Mouse (Mus musculus) embryonic fibroblast, embryonic 13.5 days (primary cell): Measurements from ENCODE around the gene Gm33543. TPM values are rescaled to one million over a fixed set of nuclear protein-coding genes. Genes with fewer than 3 reads are reported as not detected.

Experiments
- H3K27ac ChIP-seq: 2 replicates; pipeline ENCODE4 v1.5.1; 2012; ENCODE audit warnings: low read length, control low read depth, inconsistent platforms; ENCODE audit not compliant: insufficient read depth
- H3K4me1 ChIP-seq: 2 replicates; pipeline ENCODE4 v1.6.1; 2011; ENCODE audit warnings: low read length; ENCODE audit not compliant: control insufficient read depth, insufficient read depth
- H3K4me3 ChIP-seq: 2 replicates; pipeline ENCODE4 v1.5.1; 2011; ENCODE audit warnings: mild to moderate bottlenecking, control low read depth, low read length; ENCODE audit not compliant: insufficient read depth
- CTCF ChIP-seq: IDR thresholded peaks from 2 replicates; pipeline ENCODE4 v1.5.1; 2011; ENCODE audit warnings: mild to moderate bottlenecking, control low read depth, low read length, moderate library complexity, borderline replicate concordance; ENCODE audit not compliant: insufficient read depth
- POLR2A ChIP-seq: IDR thresholded peaks from 2 replicates; pipeline ENCODE4 v1.6.1; 2011; ENCODE audit warnings: low read depth, mild to moderate bottlenecking, control low read depth, low read length, moderate library complexity
- polyA plus RNA-seq: library from polyadenylated mRNA; stranded (reverse); fragments of >200 nt; gene quantifications from 2 replicates; pipeline ENCODE4 v1.2.4, GENCODE M21; 2011; ENCODE audit warnings: low read depth; ENCODE audit not compliant: missing spikeins, insufficient read length

Gene Gm33543
- polyA plus RNA-seq, 1 experiment, result not detected

DNA sequence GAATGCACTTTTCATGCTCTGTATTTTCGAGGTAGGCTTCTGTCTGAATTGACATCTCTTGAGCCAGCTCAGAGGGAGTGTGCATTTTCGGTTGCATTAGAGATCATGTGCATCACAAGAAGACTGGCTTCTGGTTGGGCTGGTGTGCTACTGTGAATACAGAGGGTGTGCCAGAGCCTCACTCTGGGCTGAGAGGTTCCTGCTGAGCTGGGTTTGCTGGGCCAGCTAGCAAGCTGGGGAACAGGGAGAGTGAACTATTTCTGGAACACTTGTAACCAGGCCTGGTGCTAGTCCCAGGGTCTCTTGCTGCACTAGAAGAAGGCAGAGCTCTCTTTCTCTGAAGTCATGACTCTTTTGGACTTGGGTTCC is 41.3 kb downstream of the Gm33543 start:
- TF ChIP-seq CTCF (no peak), POLR2A (no peak)
- Histone ChIP-seq H3K27ac (no peak overlapping the region), H3K4me3 (no peak overlapping the region), H3K4me1 (no peaks in the 10 kb centered on the region; the same call in 1 of the 2 replicates)

DNA sequence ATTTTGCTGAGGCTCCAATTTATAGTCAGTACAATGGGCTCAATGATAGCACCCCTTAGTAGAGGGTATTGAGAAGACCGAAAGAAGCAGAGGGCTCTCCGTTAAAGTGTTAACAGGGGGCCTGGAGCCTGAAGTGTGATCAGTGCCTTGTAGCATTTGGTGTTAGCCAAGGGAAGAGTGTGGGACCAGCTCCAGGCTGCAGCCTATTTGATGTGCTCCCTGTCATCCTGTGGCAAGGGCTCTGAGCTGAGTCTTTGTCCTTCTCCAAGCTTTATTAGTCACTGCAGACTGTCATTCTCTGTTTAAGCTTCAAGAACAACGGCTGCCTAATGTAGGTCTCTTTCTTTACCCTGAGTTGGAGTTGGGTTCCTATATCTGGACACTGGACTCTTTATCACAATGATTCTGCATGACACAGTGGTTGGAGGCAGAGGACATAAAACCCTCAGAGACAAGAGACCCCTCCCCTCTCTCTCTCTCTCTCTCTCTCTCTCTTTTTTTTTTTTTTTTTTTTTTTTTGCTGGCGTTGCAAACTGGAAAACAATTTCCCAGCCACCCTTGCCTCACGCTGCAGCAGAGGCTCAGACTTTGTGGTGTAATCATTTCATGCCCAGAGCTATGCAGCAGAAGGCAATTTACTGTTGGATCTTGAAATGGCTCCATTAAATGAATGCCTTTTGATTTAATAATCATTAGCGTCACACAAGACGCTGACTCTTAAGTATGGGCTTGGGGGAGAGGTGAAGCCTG is 41.9 kb downstream of the Gm33543 start:
- no peak overlapping the region for H3K4me3 ChIP-seq
- no peaks in the 10 kb centered on the region; the same call in 1 of the 2 replicates for H3K4me1 ChIP-seq
- no peak for TF ChIP-seq POLR2A
- TF ChIP-seq CTCF, result no peak
- no peak overlapping the region for H3K27ac ChIP-seq

- H3K4me3 ChIP-seq, result no peak overlapping the region
- H3K4me1 ChIP-seq, result no peaks in the 10 kb centered on the region; the same call in 1 of the 2 replicates
- no peak overlapping the region for H3K27ac ChIP-seq
- TF ChIP-seq POLR2A (no peak), CTCF (no peak)
Measured at GRCm38 (mm10) chr10:95797645-95798395, 44.9 kb downstream of the Gm33543 start.

- TF ChIP-seq CTCF (no peak), POLR2A (no peak)
- no peaks in the 10 kb centered on the region for H3K4me1 ChIP-seq
Measured at GRCm38 (mm10) chr10:95795500-95795899, 47.2 kb downstream of the Gm33543 start.

DNA sequence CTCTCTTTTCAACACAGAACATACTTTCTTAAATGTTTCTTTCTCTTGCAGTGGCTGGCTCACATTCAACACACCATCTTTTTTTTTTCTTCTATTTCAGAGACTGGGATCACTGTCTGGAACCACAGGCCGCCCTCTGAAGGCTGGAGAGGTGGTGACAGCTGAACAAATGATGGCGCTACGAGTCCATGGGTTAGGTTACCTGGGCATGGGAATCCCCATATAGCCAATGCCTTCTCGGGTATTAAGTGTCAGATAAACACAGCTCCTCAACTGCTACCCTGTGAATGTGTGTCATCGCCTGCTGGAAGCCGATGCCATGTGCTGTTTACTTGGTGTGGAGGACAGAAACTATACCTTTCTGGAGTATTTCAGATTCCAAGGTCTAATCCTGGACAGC is 48.0 kb downstream of the Gm33543 start:
- Histone ChIP-seq H3K4me1 (no peaks in the 10 kb centered on the region), H3K4me3 (no peak overlapping the region), H3K27ac (no peak overlapping the region)
- TF ChIP-seq CTCF, result no peak
- no peak for TF ChIP-seq POLR2A

More at GRCm38 (mm10) chr10:95795500-95795899, 47.2 kb downstream of the Gm33543 start:
- Histone ChIP-seq H3K27ac (no peak overlapping the region), H3K4me3 (no peak overlapping the region)

DNA sequence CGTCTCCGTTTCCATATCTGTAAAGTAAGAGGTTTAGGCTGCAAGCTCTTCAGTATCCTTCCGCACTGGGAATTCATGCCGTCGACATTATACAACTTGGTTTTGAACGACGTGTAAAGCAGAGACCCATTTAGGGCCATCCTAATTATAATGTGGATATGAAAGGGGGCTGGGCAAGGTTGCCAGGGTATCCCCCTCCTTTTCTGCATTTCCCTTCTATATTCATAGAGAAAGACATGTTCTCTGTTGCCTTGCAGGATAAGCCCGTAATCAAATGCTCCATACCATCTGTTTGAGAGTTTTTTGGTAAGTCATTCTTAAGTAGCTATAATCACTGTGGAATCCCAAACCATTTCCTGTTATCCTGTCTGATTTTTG is 51.3 kb downstream of the Gm33543 start:
- no peaks in the 10 kb centered on the region for H3K4me1 ChIP-seq
- H3K4me3 ChIP-seq, result no peak overlapping the region
- TF ChIP-seq POLR2A (no peak), CTCF (no peak)
- H3K27ac ChIP-seq, result peak overlapping the region; percentile 57; the same call in 1 of the 2 replicates

- Histone ChIP-seq H3K4me1 (no peaks in the 10 kb centered on the region), H3K27ac (no peak overlapping the region), H3K4me3 (no peak overlapping the region)
- TF ChIP-seq CTCF (no peak), POLR2A (no peak)
Measured at GRCm38 (mm10) chr10:95790771-95791426, 51.8 kb downstream of the Gm33543 start.

DNA sequence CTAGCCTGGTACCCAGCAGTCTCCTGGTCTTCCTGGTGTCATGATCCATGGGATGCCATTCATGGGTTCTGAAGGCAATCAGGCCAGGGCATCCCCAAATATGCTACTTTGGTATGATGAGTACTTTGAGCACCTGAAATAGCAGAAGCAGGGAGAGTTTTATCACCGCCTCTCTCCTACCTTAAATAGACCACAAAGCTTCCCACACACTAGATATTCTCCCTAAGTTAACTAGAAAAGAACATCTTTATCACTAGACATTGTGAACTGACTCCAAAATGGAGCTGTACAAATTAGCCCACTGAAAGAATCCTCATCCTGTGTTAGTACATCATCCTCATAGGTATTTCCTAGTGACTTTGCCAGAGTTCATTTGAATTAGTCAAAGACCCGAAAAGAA is 55.6 kb downstream of the Gm33543 start:
- no peak overlapping the region for H3K4me3 ChIP-seq
- no peaks in the 10 kb centered on the region for H3K4me1 ChIP-seq
- TF ChIP-seq CTCF (no peak), POLR2A (no peak)
- no peak overlapping the region for H3K27ac ChIP-seq

DNA sequence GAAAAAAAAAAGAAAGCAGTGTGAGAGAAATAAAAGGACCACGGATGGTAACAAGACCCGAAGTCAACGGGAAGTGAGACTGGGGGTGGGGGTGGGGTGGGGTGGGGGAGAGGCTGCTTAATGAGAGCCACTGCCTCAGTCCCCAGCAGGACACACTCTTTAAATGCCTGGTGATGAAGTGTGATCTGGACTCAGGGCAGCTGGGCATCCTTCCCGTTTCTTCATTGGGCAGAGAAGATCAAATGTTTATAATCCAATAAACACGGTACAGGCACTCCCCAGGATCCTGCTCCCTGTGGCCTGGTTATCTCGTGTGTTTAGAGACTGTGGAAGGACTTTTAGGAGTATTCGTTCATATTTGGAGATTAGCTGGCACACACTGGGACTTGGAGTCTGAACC is 57.9 kb downstream of the Gm33543 start:
- no peaks in the 10 kb centered on the region for H3K4me1 ChIP-seq
- H3K27ac ChIP-seq, result no peak overlapping the region
- no peak for TF ChIP-seq CTCF
- no peak overlapping the region for H3K4me3 ChIP-seq
